Mouse (Mus musculus): Measurements from ENCODE around the gene Ndufa13. TPM values are rescaled to one million over a fixed set of nuclear protein-coding genes. Genes with fewer than 3 reads are reported as not detected.

Ndufa13 gene
- polyA plus RNA-seq, 1 experiment: 277 TPM

DNA sequence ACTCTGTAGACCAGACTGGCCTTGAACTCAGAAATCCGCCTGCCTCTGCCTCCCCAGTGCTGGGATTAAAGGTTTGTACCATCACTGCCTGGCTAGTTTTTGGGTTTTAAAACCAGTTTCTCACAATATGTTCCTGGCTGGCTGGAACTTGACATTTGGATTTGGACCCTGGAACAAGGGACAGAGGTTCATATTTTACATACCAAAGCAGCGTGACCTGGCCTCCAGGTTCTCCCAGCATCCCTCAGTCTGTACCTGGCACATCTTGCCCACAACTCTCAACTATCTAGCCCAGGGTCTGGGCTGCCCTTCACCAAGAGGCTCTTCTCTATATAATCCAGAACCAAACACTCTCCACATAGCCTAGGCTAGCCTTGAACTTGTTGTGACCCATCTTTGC lies 2.5 kb downstream of the Ndufa13 start:
- no peaks in the 10 kb centered on the region for H3K36me3 ChIP-seq (ENCODE audit: control insufficient read depth, insufficient read depth)

DNA sequence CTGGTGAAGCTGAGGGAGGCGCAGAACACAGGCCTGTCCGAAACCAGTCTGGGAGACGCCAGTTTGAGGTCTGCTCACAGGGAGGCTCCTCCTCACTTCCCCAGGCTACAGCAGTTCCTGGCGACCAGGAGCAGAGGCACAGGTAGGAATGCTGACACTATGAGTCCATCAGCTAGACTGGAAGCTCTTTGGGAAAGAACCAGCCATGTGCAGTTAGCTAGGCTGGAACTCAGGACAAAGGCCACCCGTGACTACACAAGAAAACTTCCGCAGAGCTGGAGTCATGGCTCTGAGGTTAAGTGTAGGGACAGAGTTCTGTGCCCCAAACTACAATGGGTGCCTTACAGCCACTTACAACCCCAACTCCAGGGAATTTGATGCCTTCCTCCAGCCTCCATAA lies 4.5 kb downstream of the Ndufa13 start:
- no peak overlapping the region for H3K4me3 ChIP-seq
- no peak overlapping the region for H3ac ChIP-seq (ENCODE audit: control insufficient read depth, insufficient read length)
- peak overlapping the region; percentile 32 for H3K4me2 ChIP-seq (ENCODE audit: low read depth)
- TF ChIP-seq MYOD1 (IDR thresholded peaks at IDR 0.05; ENCODE audit: control insufficient read depth in 1 of 3, insufficient read length in 2 of 3, low read depth in 2 of 3): no peak
- TF ChIP-seq CEBPB (IDR thresholded peaks at IDR 0.05; ENCODE audit: insufficient read depth, poor library complexity, severe bottlenecking): no peak
- H3K79me2 ChIP-seq (ENCODE audit: control insufficient read depth, insufficient read depth): peaks cover 50% of the 10 kb centered on the region
- H3K27me3 ChIP-seq (ENCODE audit: control insufficient read depth, insufficient read depth, insufficient read length): no peaks in the 10 kb centered on the region
- no peaks in the 10 kb centered on the region for H3K36me3 ChIP-seq (ENCODE audit: control insufficient read depth, insufficient read depth)

More for the DNA sequence above, 2.5 kb downstream of the Ndufa13 start:
- no peak overlapping the region for H3ac ChIP-seq (ENCODE audit: control insufficient read depth, insufficient read length)
- H3K79me2 ChIP-seq (ENCODE audit: control insufficient read depth, insufficient read depth): peaks cover 50% of the 10 kb centered on the region
- no peak for TF ChIP-seq MAX (IDR thresholded peaks at IDR 0.05; ENCODE audit: low read depth)
- no peak for TF ChIP-seq POLR2AphosphoS2 (IDR thresholded peaks at IDR 0.05; ENCODE audit: insufficient read length, low read depth)
- TF ChIP-seq MYOG (IDR thresholded peaks at IDR 0.05; ENCODE audit: control insufficient read depth in 1 of 3, insufficient read depth in 1 of 3, insufficient read length in 2 of 3, low read depth in 2 of 3): no peak
- no peak for TF ChIP-seq USF1 (IDR thresholded peaks at IDR 0.05; ENCODE audit: low read depth)
- no peak for TF ChIP-seq SRF (IDR thresholded peaks at IDR 0.05; ENCODE audit: control insufficient read depth, insufficient read length, low read depth)
- no peak for TF ChIP-seq TCF12 (IDR thresholded peaks at IDR 0.05; ENCODE audit: insufficient read depth, poor library complexity, severe bottlenecking)
- no peak for TF ChIP-seq REST (IDR thresholded peaks at IDR 0.05; ENCODE audit: insufficient read depth, insufficient read length)
- TF ChIP-seq TCF3 (IDR thresholded peaks at IDR 0.05; ENCODE audit: insufficient read length, low read depth): no peak
- TF ChIP-seq E2F4 (IDR thresholded peaks at IDR 0.05; ENCODE audit: insufficient read depth): no peak
- TF ChIP-seq CEBPB (IDR thresholded peaks at IDR 0.05; ENCODE audit: insufficient read depth, poor library complexity, severe bottlenecking): no peak
- TF ChIP-seq POLR2A (IDR thresholded peaks at IDR 0.05; ENCODE audit: insufficient read length, low read depth): no peak
- no peak for TF ChIP-seq MYOD1 (IDR thresholded peaks at IDR 0.05; ENCODE audit: control insufficient read depth in 1 of 3, insufficient read length in 2 of 3, low read depth in 2 of 3)
- H3K4me3 ChIP-seq: no peak overlapping the region
- peak overlapping the region; percentile 72 for H3K4me2 ChIP-seq (ENCODE audit: low read depth)
- H3K27me3 ChIP-seq (ENCODE audit: control insufficient read depth, insufficient read depth, insufficient read length): no peaks in the 10 kb centered on the region

DNA sequence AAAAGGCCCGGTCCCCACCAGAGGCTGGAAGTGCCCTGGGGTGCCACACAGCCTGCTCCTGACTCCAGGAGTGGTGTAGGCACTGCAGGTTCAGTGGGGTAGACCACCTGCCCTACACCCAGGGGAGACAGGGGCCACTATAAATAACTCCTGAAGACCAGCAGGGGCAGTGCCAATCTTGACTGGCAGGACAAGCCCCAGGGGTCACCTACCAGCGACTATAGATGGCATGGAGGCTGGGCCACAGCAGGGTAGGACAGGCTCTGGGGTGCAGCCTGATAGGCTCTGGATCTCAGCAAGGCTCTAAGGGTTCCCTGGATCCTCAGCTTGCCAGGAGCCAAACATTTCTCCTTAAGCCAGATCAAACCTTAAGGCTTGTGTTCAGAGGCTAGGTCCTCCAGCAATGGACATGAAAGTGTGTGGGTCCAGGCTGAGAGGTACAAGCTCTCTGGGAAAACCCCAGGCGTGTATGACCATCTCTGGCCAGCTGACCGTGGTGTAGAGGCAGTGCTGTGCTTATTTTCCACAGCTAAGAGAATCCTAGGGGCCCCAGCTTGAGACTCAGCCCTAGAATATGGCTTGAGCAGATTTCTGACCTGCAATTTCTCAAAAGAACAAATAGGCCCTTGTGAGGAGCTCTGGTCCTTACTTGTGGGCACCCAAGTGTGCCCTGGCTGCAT lies 6.4 kb downstream of the Ndufa13 start:
- Histone ChIP-seq H3K4me2 (ENCODE audit: low read depth) (no peak overlapping the region), H3K4me3 (no peak overlapping the region), H3K36me3 (ENCODE audit: control insufficient read depth, insufficient read depth) (no peaks in the 10 kb centered on the region), H3K27me3 (ENCODE audit: control insufficient read depth, insufficient read depth, insufficient read length) (no peaks in the 10 kb centered on the region), H3ac (ENCODE audit: control insufficient read depth, insufficient read length) (no peak overlapping the region), H3K79me2 (ENCODE audit: control insufficient read depth, insufficient read depth) (peaks cover 46% of the 10 kb centered on the region)
- TF ChIP-seq POLR2A (IDR thresholded peaks at IDR 0.05; ENCODE audit: insufficient read length, low read depth): no peak
- TF ChIP-seq MAX (IDR thresholded peaks at IDR 0.05; ENCODE audit: low read depth): no peak
- TF ChIP-seq CEBPB (IDR thresholded peaks at IDR 0.05; ENCODE audit: insufficient read depth, poor library complexity, severe bottlenecking): no peak
- no peak for TF ChIP-seq MYOG (IDR thresholded peaks at IDR 0.05; ENCODE audit: control insufficient read depth in 1 of 3, insufficient read depth in 1 of 3, insufficient read length in 2 of 3, low read depth in 2 of 3)
- TF ChIP-seq USF1 (IDR thresholded peaks at IDR 0.05; ENCODE audit: low read depth): no peak
- TF ChIP-seq SRF (IDR thresholded peaks at IDR 0.05; ENCODE audit: control insufficient read depth, insufficient read length, low read depth): no peak
- no peak for TF ChIP-seq E2F4 (IDR thresholded peaks at IDR 0.05; ENCODE audit: insufficient read depth)
- no peak for TF ChIP-seq REST (IDR thresholded peaks at IDR 0.05; ENCODE audit: insufficient read depth, insufficient read length)
- no peak for TF ChIP-seq TCF12 (IDR thresholded peaks at IDR 0.05; ENCODE audit: insufficient read depth, poor library complexity, severe bottlenecking)
- TF ChIP-seq TCF3 (IDR thresholded peaks at IDR 0.05; ENCODE audit: insufficient read length, low read depth): no peak
- TF ChIP-seq MYOD1 (IDR thresholded peaks at IDR 0.05; ENCODE audit: control insufficient read depth in 1 of 3, insufficient read length in 2 of 3, low read depth in 2 of 3): no peak
- TF ChIP-seq POLR2AphosphoS2 (IDR thresholded peaks at IDR 0.05; ENCODE audit: insufficient read length, low read depth): no peak

GRCm38 (mm10) chr8:69894836-69895332 lies 7.5 kb downstream of the Ndufa13 start:
- H3K79me2 ChIP-seq (ENCODE audit: control insufficient read depth, insufficient read depth): peaks cover 36% of the 10 kb centered on the region
- H3K27me3 ChIP-seq (ENCODE audit: control insufficient read depth, insufficient read depth, insufficient read length): no peaks in the 10 kb centered on the region
- peak overlapping the region; percentile 12 for H3K4me2 ChIP-seq (ENCODE audit: low read depth)
- no peak overlapping the region for H3K4me3 ChIP-seq
- H3K36me3 ChIP-seq (ENCODE audit: control insufficient read depth, insufficient read depth): no peaks in the 10 kb centered on the region
- TF ChIP-seq MYOD1 (IDR thresholded peaks at IDR 0.05; ENCODE audit: control insufficient read depth in 1 of 3, insufficient read length in 2 of 3, low read depth in 2 of 3) (peak in 2 of 3 experiments; percentile 81 to 85), REST (IDR thresholded peaks at IDR 0.05; ENCODE audit: insufficient read depth, insufficient read length) (no peak), POLR2A (IDR thresholded peaks at IDR 0.05; ENCODE audit: insufficient read length, low read depth) (no peak), USF1 (IDR thresholded peaks at IDR 0.05; ENCODE audit: low read depth) (no peak), SRF (IDR thresholded peaks at IDR 0.05; ENCODE audit: control insufficient read depth, insufficient read length, low read depth) (no peak), E2F4 (IDR thresholded peaks at IDR 0.05; ENCODE audit: insufficient read depth) (no peak), CEBPB (IDR thresholded peaks at IDR 0.05; ENCODE audit: insufficient read depth, poor library complexity, severe bottlenecking) (no peak), POLR2AphosphoS2 (IDR thresholded peaks at IDR 0.05; ENCODE audit: insufficient read length, low read depth) (no peak), MAX (IDR thresholded peaks at IDR 0.05; ENCODE audit: low read depth) (no peak), MYOG (IDR thresholded peaks at IDR 0.05; ENCODE audit: control insufficient read depth in 1 of 3, insufficient read depth in 1 of 3, insufficient read length in 2 of 3, low read depth in 2 of 3) (peak in 2 of 3 experiments; percentile 66 to 91), TCF3 (IDR thresholded peaks at IDR 0.05; ENCODE audit: insufficient read length, low read depth) (no peak), TCF12 (IDR thresholded peaks at IDR 0.05; ENCODE audit: insufficient read depth, poor library complexity, severe bottlenecking) (peak; percentile 39)
- no peak overlapping the region for H3ac ChIP-seq (ENCODE audit: control insufficient read depth, insufficient read length)

Measured in myocyte (in vitro differentiated cells).